Mouse (Mus musculus): ENCODE measurements at regions not wholly inside any gene's neighbourhood (a gene's known extent, or its start where the extent isn't known, plus 50 kb on each side); places are given as distances from the start of the nearest gene placed in this dataset.
"Not testable (repeated sequence)": the region's sequence is repeated elsewhere in the genome, so short reads cannot be mapped to it uniquely, and the experiment has no call there.

- TF ChIP-seq CTCF (IDR thresholded peaks at IDR 0.05; ENCODE audit: borderline replicate concordance, insufficient read depth, low read depth, low read length); POLR2A (IDR thresholded peaks at IDR 0.05; ENCODE audit: borderline replicate concordance, insufficient read depth, low read length): not testable (repeated sequence)
Measured at GRCm38 (mm10) chr16:15195931-15196330, 121.3 kb upstream of the Gm21897 start.
